Mouse (Mus musculus) midbrain, embryonic 16.5 days (tissue): ENCODE results near the gene Klhl6. TPM values are rescaled to one million over a fixed set of nuclear protein-coding genes. Genes with fewer than 3 reads are reported as not detected.

Experiments
- ATAC-seq: fragments of 200-750 bp; cut with Nextera tagmentation; 2 replicates; pipeline ENCODE4 v1.8.0; 2017; ENCODE audit warnings: moderate TSS enrichment
- H3K27ac ChIP-seq: fragments of 300-500 bp; sonication (generic); 2 replicates; pipeline ENCODE4 v1.5.1; 2014; ENCODE audit warnings: mild to moderate bottlenecking, low read length, mixed read lengths
- H3K27me3 ChIP-seq: fragments of 300-500 bp; sonication (generic); 2 replicates; pipeline ENCODE4 v1.6.1; 2014; ENCODE audit warnings: low read depth, low read length, mixed read lengths; ENCODE audit not compliant: control insufficient read depth, insufficient read depth
- H3K36me3 ChIP-seq: fragments of 300-500 bp; sonication (generic); 2 replicates; pipeline ENCODE4 v1.6.1; 2014; ENCODE audit warnings: mild to moderate bottlenecking, low read length, moderate library complexity, mixed read lengths; ENCODE audit not compliant: control insufficient read depth, insufficient read depth
- H3K4me1 ChIP-seq: fragments of 300-500 bp; sonication (generic); 2 replicates; pipeline ENCODE4 v1.6.1; 2014; ENCODE audit warnings: mild to moderate bottlenecking, low read length, mixed read lengths; ENCODE audit not compliant: control insufficient read depth, insufficient read depth
- H3K4me2 ChIP-seq: fragments of 300-500 bp; sonication (generic); 2 replicates; pipeline ENCODE4 v1.6.1; 2014; ENCODE audit warnings: mild to moderate bottlenecking, low read length, mixed read lengths
- H3K4me3 ChIP-seq: fragments of 300-500 bp; sonication (generic); 2 replicates; pipeline ENCODE4 v1.5.1; 2014; ENCODE audit warnings: low read depth, mild to moderate bottlenecking, low read length, moderate library complexity, mixed read lengths
- H3K9ac ChIP-seq: fragments of 300-500 bp; sonication (generic); 2 replicates; pipeline ENCODE4 v1.6.1; 2014; ENCODE audit warnings: low read depth, low read length, mixed read lengths
- H3K9me3 ChIP-seq: fragments of 300-500 bp; sonication (generic); replicated peaks from 2 replicates; pipeline ENCODE4 v1.6.1; 2014; ENCODE audit warnings: mild to moderate bottlenecking, low read length, mixed read lengths; ENCODE audit not compliant: control insufficient read depth, poor library complexity, severe bottlenecking
- WGBS: fragments of 180-500 bp; shearing (Covaris S2); extraction: QIAGEN DNeasy Blood & Tissue Kit; methylation state at CpG from one replicate; pipeline ENCODE4 v1.1.7; 2014; 5-methylcytosine and 5-hydroxymethylcytosine counted together
- polyA plus RNA-seq: library from polyadenylated mRNA; unstranded; fragments of >200 nt; fragmentation: Nextera tagmentation; extraction: Ambion mirVana; gene quantifications from 2 replicates; pipeline ENCODE4 v1.2.1, GENCODE M21; 2015

The Klhl6 gene
- polyA plus RNA-seq, 1 experiment from 2014 or later, result 3.8 TPM

- H3K27me3 ChIP-seq, result no peaks in the 10 kb centered on the region
- H3K9ac ChIP-seq, result no peak overlapping the region
- no peaks in the 10 kb centered on the region for H3K9me3 ChIP-seq
- H3K27ac ChIP-seq, result no peak overlapping the region
- no peaks in the 10 kb centered on the region for H3K4me1 ChIP-seq
- H3K36me3 ChIP-seq, result no peaks in the 10 kb centered on the region
- ATAC-seq, result no peak
- H3K4me3 ChIP-seq, result no peak overlapping the region
- no peak overlapping the region for H3K4me2 ChIP-seq
Observed at GRCm38 (mm10) chr16:19995818-19996217, 13.0 kb upstream of the Klhl6 start.

- Histone ChIP-seq H3K9ac (no peak overlapping the region), H3K4me2 (no peak overlapping the region), H3K4me3 (no peak overlapping the region), H3K27me3 (no peaks in the 10 kb centered on the region), H3K27ac (no peak overlapping the region), H3K4me1 (no peaks in the 10 kb centered on the region), H3K36me3 (no peaks in the 10 kb centered on the region), H3K9me3 (peaks cover 3% of the 10 kb centered on the region; the same call in 1 of the 2 replicates)
- 98% methylated on average over 3 of the region's 3 CpGs for WGBS
- no peak for ATAC-seq
Observed at GRCm38 (mm10) chr16:19993278-19993677, 10.4 kb upstream of the Klhl6 start.

GRCm38 (mm10) chr16:19990536-19990935 lies 7.7 kb upstream of the Klhl6 start:
- no peaks in the 10 kb centered on the region for H3K4me1 ChIP-seq
- H3K9me3 ChIP-seq, result peaks cover 3% of the 10 kb centered on the region; the same call in 1 of the 2 replicates
- H3K27me3 ChIP-seq, result no peaks in the 10 kb centered on the region
- H3K4me2 ChIP-seq, result no peak overlapping the region
- H3K9ac ChIP-seq, result no peak overlapping the region
- no peak overlapping the region for H3K4me3 ChIP-seq
- no peaks in the 10 kb centered on the region for H3K36me3 ChIP-seq
- no peak for ATAC-seq
- no peak overlapping the region for H3K27ac ChIP-seq

- ATAC-seq, result no peak
- WGBS, result 90% methylated on average over 2 of the region's 2 CpGs
- Histone ChIP-seq H3K9me3 (peaks cover 3% of the 10 kb centered on the region; the same call in 1 of the 2 replicates), H3K9ac (no peak overlapping the region), H3K27me3 (no peaks in the 10 kb centered on the region), H3K4me2 (no peak overlapping the region), H3K27ac (no peak overlapping the region), H3K36me3 (no peaks in the 10 kb centered on the region), H3K4me3 (no peak overlapping the region), H3K4me1 (no peaks in the 10 kb centered on the region)
Observed at GRCm38 (mm10) chr16:19987589-19987988, 4.8 kb upstream of the Klhl6 start.

DNA sequence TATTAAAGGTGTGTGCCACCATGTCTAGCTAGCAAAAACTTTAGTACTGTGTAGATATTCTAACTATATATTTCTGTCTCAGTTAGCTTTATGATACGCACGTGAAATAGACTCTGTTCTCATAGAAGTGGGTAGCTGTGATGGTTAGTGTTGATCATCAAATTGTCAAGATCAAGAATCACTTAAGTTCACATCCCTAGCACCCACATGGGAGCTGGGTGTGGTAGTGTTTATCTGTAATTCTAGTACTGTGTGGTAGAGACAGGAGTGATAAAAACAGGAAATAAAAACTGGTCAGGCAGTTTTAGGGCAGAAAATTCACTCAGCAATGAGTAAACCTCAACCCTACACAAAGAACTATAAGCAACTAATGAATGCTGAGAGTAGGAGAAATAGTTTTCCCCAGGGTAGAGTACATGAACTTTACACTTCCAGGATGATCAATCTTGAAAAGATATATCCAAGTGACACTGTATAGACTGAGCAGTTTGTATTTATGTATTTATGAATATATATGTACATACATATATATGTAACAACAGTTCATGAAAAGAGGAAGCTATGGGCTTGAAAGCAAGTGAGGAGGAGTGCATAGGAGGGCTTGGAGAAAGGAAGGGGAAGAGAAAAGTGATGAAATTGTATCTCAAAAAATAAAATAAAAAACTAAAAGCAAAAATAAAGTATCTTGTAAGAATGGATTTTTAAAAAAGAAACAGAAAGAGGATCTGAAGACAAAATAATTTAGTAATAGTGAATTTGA lies 2.2 kb upstream of the Klhl6 start:
- no peak overlapping the region for H3K4me3 ChIP-seq
- 91% methylated on average over 2 of the region's 2 CpGs for WGBS
- H3K4me2 ChIP-seq, result no peak overlapping the region
- no peaks in the 10 kb centered on the region for H3K9me3 ChIP-seq
- no peaks in the 10 kb centered on the region for H3K27me3 ChIP-seq
- no peaks in the 10 kb centered on the region for H3K4me1 ChIP-seq
- H3K27ac ChIP-seq, result no peak overlapping the region
- H3K9ac ChIP-seq, result no peak overlapping the region
- no peaks in the 10 kb centered on the region for H3K36me3 ChIP-seq
- ATAC-seq, result no peak

DNA sequence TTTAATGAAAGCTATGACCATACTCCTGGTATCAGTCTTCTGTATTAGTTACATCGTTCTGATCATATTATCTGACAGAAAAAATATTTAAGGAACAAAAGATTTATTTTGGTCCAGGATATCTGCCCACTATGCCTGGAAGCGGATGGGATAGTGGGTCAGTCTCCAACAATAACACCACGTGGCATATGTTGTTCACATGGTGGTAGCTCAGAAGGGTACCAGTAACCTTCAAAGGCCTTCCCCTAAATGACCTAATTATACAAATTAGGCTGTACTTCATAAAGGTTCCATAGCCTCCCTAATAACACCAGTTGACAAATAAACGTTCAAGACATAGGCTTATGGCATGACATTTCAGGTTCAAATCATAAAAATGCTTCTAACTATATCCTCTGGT lies 722 bp upstream of the Klhl6 start:
- no peaks in the 10 kb centered on the region for H3K9me3 ChIP-seq
- H3K27me3 ChIP-seq, result no peaks in the 10 kb centered on the region
- no peaks in the 10 kb centered on the region for H3K36me3 ChIP-seq
- no peak overlapping the region for H3K4me3 ChIP-seq
- WGBS, result 91% methylated on average over 4 of the region's 4 CpGs
- no peaks in the 10 kb centered on the region for H3K4me1 ChIP-seq
- no peak overlapping the region for H3K4me2 ChIP-seq
- no peak overlapping the region for H3K9ac ChIP-seq
- H3K27ac ChIP-seq, result no peak overlapping the region
- no peak for ATAC-seq

GRCm38 (mm10) chr16:19981684-19982083 lies 1.2 kb downstream of the Klhl6 start:
- H3K9me3 ChIP-seq, result no peaks in the 10 kb centered on the region
- no peaks in the 10 kb centered on the region for H3K27me3 ChIP-seq
- H3K4me3 ChIP-seq, result no peak overlapping the region
- H3K9ac ChIP-seq, result no peak overlapping the region
- no peaks in the 10 kb centered on the region for H3K36me3 ChIP-seq
- H3K27ac ChIP-seq, result no peak overlapping the region
- H3K4me2 ChIP-seq, result no peak overlapping the region
- no peaks in the 10 kb centered on the region for H3K4me1 ChIP-seq
- 79% methylated on average over 2 of the region's 2 CpGs for WGBS
- ATAC-seq, result no peak

DNA sequence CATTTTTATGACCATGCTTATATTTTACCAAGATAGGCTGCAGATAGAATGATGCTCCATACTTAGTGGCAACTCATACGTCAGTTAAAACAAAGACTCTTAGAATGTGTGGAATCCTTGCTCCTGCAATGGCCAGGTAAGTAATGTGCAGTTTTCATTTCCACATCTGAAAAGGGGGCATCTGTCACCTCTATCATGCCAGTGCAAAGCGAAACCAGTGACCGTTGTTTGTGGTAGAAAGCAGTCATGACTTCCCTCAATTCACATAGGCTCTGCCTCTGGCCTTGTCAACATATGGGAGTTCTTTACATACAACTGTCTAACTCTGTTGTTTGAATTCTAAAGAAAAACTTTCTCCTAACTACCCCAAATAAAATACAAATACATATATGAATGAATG lies 1.8 kb downstream of the Klhl6 start:
- ATAC-seq, result no peak
- H3K9ac ChIP-seq, result no peak overlapping the region
- H3K9me3 ChIP-seq, result no peaks in the 10 kb centered on the region
- H3K4me2 ChIP-seq, result no peak overlapping the region
- no peaks in the 10 kb centered on the region for H3K4me1 ChIP-seq
- WGBS, result 95% methylated on average over 3 of the region's 3 CpGs
- no peaks in the 10 kb centered on the region for H3K27me3 ChIP-seq
- no peak overlapping the region for H3K27ac ChIP-seq
- H3K36me3 ChIP-seq, result no peaks in the 10 kb centered on the region
- no peak overlapping the region for H3K4me3 ChIP-seq

DNA sequence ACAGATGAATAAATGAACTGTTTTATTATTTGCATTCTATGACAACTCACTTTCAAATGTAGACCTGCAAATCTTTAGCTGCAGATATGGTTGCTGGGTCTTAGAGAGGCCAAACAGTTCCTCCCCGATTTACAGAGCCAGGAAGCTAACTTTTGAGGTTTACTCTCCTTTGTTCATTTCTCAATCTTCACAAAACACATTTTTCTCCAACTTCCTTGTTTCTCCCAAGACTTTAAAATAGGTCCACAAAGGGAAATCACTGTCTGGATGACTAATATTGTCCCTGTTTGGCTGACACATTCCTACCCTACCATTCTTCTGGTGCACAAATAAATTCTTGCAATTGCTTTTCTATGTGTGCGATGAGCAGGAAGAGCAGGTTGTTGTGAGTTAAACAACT lies 3.1 kb downstream of the Klhl6 start:
- H3K4me2 ChIP-seq, result no peak overlapping the region
- WGBS, result 85% methylated on average over 2 of the region's 2 CpGs
- no peak for ATAC-seq

More for the DNA sequence above, 3.1 kb downstream of the Klhl6 start:
- Histone ChIP-seq H3K4me3 (no peak overlapping the region), H3K4me1 (no peaks in the 10 kb centered on the region), H3K9me3 (no peaks in the 10 kb centered on the region), H3K27ac (no peak overlapping the region), H3K9ac (no peak overlapping the region), H3K36me3 (no peaks in the 10 kb centered on the region), H3K27me3 (no peaks in the 10 kb centered on the region)
